Mouse (Mus musculus) embryonic fibroblast, embryonic 13.5 days (primary cell): ENCODE data around the gene Katna1. TPM values are rescaled to one million over a fixed set of nuclear protein-coding genes. Genes with fewer than 3 reads are reported as not detected.

Experiments
- H3K27ac ChIP-seq: 2 replicates; pipeline ENCODE4 v1.5.1; 2012; ENCODE audit warnings: low read length, control low read depth, inconsistent platforms; ENCODE audit not compliant: insufficient read depth
- H3K4me1 ChIP-seq: 2 replicates; pipeline ENCODE4 v1.6.1; 2011; ENCODE audit warnings: low read length; ENCODE audit not compliant: control insufficient read depth, insufficient read depth
- H3K4me3 ChIP-seq: 2 replicates; pipeline ENCODE4 v1.5.1; 2011; ENCODE audit warnings: mild to moderate bottlenecking, control low read depth, low read length; ENCODE audit not compliant: insufficient read depth
- CTCF ChIP-seq: IDR thresholded peaks from 2 replicates; pipeline ENCODE4 v1.5.1; 2011; ENCODE audit warnings: mild to moderate bottlenecking, control low read depth, low read length, moderate library complexity, borderline replicate concordance; ENCODE audit not compliant: insufficient read depth
- POLR2A ChIP-seq: IDR thresholded peaks from 2 replicates; pipeline ENCODE4 v1.6.1; 2011; ENCODE audit warnings: low read depth, mild to moderate bottlenecking, control low read depth, low read length, moderate library complexity
- polyA plus RNA-seq: library from polyadenylated mRNA; stranded (reverse); fragments of >200 nt; gene quantifications from 2 replicates; pipeline ENCODE4 v1.2.4, GENCODE M21; 2011; ENCODE audit warnings: low read depth; ENCODE audit not compliant: missing spikeins, insufficient read length

Katna1 gene
- polyA plus RNA-seq, 1 experiment: 42.3 TPM

DNA sequence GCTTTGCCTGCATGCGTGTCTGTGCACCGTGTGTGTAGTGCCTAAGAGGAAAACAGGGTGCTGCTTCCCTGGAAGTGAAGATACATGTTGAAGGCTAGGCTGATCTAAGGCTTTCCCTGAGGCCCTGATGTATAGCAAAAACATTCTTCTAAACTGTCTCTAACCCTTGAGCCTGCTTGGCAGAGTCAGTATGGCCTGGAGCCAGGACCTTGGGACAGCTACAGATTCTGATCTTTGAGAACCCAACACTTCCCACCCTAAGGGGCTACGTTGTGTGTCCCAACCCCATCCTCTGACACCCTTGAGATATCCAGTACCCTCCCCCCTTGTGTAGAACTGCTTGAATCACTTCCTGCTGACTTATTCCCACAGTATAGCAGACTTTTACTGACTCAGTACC lies 52.6 kb downstream of the Katna1 start:
- Histone ChIP-seq H3K27ac (no peak overlapping the region), H3K4me3 (no peak overlapping the region), H3K4me1 (peaks cover 5% of the 10 kb centered on the region; the same call in 1 of the 2 replicates)
- TF ChIP-seq CTCF (no peak), POLR2A (no peak)

DNA sequence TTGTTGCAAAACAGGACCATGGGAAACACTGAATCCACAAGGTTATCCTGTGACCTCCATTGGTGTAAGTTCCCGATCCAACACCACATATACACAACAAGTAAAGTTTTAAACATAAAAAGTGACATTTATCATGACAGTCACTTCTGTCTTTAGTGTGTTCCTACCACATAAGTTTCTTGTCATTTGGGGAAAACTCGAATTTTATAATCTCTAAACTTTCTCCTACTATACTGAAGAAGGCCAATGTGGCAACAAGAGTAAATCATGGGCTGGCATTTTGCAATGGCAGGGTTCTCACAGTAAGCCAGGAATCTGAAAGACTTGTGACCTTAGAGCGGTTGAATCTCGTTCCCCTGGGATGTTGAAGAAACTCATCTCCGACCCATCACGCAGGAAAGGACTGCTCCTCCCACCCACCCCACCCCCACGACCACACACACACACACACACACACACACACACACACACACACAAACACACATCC lies 54.0 kb downstream of the Katna1 start:
- Histone ChIP-seq H3K4me3 (peak overlapping the region; percentile 87), H3K27ac (no peak overlapping the region), H3K4me1 (peaks cover 5% of the 10 kb centered on the region; the same call in 1 of the 2 replicates)
- no peak for TF ChIP-seq CTCF
- no peak for TF ChIP-seq POLR2A

DNA sequence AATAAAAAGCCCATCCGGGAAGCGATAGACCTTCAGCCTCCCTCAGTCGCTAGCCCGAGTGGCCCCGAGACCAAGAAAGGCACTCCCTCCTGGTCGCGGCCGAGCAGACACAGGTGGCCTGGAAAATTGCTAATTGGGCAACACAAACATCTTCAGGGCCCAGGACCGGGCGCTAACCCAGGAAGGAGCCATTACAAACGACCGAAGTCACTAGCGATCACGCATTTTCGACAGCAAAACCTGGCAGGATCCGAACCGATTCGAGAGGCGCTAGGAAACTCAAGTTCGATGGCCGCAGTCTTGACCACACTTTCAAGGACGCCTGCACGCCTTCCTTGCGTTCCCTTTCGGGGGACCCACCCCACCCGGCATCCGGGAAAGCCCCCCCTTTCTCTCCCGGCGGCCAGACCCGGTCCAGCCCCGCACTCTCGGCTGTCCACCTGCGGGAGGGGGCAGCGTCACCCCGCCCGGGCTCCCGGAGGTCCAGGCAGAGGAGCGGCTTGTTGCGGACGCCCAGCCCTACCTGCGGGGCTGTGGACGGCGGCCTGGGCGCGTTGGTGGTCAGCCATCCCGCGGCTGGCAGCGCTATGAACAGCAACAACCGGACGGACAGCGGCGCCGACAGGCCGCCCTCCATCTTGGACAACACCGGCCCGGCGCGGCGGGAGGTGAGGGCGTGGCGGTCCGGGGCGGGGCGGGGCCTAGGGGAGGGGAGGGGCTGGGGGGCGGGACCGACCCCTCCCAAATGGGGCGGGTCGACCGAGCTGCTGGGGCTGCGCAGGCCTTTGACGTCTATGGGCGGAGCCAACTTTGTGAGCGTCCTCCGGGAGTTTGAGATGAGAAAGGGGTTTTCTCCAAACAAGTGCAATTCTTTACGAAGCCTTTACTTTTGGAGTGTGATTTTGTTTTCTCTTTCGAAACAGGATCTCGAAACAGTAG lies 54.7 kb downstream of the Katna1 start:
- H3K4me3 ChIP-seq: peak overlapping the region; percentile 87
- no peak for TF ChIP-seq CTCF
- TF ChIP-seq POLR2A: peak; percentile 71
- H3K4me1 ChIP-seq: peaks cover 5% of the 10 kb centered on the region; the same call in 1 of the 2 replicates
- peak overlapping the region; percentile 39; the same call in 1 of the 2 replicates for H3K27ac ChIP-seq

DNA sequence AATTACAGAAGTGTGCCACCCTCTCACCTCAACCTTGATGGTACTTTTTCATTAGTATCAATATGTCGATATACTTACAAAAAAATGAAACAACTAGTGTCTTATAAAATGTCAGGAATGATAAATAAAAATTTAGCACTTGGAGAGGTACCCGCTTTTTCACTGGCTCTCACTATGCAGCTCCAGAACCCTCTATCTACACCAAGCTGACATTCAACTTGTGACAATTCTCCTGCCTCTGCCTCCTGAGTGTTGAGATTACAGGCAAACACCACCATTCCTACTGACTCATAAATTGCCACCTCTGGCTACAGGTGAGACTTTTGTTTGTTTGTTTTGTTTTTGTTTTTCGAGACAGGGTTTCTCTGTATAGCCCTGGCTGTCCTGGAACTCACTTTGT lies 55.4 kb downstream of the Katna1 start:
- H3K27ac ChIP-seq: peak overlapping the region; percentile 39; the same call in 1 of the 2 replicates
- no peak for TF ChIP-seq POLR2A
- no peak for TF ChIP-seq CTCF

DNA sequence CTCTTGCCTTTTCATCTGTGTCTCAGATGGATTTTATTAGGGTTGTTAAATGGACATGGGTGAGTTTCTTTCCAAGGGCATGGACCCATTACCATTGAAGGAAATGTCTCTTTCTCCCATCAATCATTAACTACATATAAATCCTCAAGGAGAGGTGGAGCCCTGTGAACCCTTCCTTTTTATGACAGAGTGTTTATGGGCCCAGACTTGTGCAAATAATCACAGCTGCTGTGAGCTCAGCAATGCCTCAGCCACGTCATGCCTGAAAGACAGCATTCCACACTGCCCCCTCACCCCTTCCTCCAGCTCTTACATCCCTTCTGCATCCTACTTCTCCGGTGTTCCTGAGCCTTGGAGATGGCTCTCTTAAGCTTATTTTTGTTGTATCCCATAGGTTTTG lies 61.5 kb downstream of the Katna1 start:
- Histone ChIP-seq H3K4me3 (no peak overlapping the region), H3K4me1 (no peaks in the 10 kb centered on the region), H3K27ac (no peak overlapping the region)
- no peak for TF ChIP-seq CTCF
- no peak for TF ChIP-seq POLR2A

More for the DNA sequence above, 55.4 kb downstream of the Katna1 start:
- H3K4me3 ChIP-seq: peak overlapping the region; percentile 54
- H3K4me1 ChIP-seq: peaks cover 5% of the 10 kb centered on the region; the same call in 1 of the 2 replicates

DNA sequence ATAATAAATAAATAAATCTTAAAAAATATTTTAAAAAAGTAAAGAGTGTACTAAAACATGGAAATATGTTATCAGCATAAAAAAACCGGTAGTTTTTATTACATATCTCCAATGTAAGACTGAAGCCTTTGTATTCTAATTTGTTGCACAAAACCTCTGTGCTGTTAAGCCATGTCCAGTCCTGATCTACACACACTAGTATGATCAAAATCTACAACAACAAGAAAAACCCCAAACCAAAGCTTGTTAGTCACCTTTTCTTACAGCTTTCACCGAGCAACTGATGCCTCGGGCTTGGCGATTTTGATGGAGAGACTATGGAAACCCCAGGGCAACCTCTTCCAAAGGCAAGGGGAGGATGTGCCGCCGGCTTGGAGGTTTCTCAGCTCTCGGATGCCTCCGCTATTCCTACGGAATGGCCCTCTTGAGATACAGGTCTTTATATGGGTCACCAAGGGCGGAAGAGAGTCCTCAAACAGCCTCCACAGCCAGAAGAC lies 66.5 kb downstream of the Katna1 start:
- H3K27ac ChIP-seq: no peak overlapping the region
- peak overlapping the region; percentile 99 for H3K4me3 ChIP-seq
- TF ChIP-seq CTCF (no peak), POLR2A (no peak)
- no peaks in the 10 kb centered on the region; the same call in 1 of the 2 replicates for H3K4me1 ChIP-seq

DNA sequence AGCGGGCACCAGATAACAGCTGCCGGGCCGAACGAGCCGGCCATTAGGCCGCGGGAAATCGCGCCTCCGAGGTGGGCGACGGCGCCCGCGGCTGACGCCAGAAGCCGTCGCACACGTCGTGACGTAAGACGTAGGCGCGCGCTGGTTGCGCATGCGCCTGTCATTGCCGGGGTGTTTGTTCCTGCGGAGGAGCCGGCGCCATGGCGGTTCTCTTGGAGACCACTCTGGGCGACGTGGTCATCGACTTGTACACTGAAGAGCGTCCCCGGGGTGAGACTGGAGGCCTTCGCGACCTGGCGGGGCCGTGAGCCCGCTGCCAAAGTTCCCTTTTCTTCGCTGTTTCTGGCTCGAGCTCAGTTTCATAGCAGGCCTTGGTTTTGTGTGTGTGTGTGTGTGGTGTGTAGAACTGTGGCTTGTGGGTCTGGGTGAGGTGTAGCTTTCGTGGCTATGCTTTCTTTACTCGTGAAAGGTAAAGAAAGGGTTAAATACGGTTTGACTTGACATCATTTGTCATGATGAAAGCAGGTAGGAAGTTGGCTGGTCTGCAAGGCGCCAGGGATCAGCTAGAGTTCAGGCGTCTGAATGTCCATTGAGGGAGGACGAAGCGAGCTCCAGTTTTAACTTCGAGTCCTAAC lies 67.1 kb downstream of the Katna1 start, which contains the start of the genes Ginm1 and Ppil4:
Ginm1 (minus strand) TSS at position 74 of the 635 bp plus-strand sequence.
Ppil4 (plus strand) TSS at position 141 of the 635 bp plus-strand sequence.
- H3K27ac ChIP-seq: no peak within 1 kb of the TSS
- H3K4me1 ChIP-seq: no peaks in the 10 kb centered on the region; the same call in 1 of the 2 replicates
- TF ChIP-seq POLR2A: peak; percentile 84; the same call in 1 of the 2 replicates
- no peak for TF ChIP-seq CTCF

DNA sequence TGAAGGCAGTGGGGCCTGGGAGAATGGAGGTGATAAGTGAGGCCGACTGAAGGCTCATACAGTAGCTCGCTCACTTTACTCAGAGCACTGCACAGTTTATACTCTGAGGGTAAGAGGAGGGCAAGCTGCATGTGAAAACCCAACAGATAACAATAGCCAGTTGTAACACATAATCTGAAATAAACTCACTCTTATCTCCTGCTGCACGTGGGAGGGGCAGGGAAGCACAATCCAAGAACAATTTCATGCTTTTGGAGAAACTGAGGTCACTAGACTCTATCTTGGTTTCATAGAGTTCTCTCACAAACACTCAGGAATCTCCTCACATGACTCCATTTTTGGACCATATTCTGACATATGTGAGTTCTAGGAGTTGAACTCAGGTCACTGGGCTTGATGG lies 75.5 kb downstream of the Katna1 start:
- Histone ChIP-seq H3K27ac (no peak overlapping the region), H3K4me3 (no peak overlapping the region), H3K4me1 (no peaks in the 10 kb centered on the region)
- TF ChIP-seq CTCF (no peak), POLR2A (no peak)

More for the DNA sequence above, 67.1 kb downstream of the Katna1 start, which contains the start of the genes Ginm1 and Ppil4:
- H3K4me3 ChIP-seq: peak within 1 kb of the TSS; percentile 99

DNA sequence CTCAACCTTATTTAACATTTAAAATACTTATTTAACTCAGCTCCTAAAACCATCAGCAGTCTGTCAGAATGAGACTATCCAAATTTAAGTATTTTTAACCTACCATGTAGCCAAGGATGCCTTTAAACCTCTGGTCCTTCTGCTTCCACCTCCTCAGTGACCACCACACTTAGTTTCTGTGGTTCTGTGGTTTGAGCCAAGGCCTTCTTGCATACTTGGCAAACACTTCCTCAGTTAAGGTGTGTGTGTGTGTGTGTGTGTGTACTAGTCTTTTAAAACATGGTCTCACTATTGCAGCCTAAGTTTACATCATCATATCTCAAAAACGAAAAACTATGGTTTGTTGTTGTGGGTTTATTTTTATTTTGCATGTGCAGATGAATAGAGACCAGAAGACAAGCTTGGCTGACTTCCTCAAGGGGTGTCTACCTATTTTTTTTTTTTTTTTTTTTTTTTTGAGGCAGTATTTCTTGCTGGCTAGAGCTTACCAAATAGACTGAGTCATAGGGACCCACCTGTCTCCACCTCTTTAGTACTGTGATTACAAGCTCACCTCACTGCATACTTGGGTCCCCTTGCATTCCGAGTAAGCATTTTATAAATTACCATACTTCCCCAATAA lies 76.8 kb downstream of the Katna1 start:
- Histone ChIP-seq H3K27ac (no peak overlapping the region), H3K4me1 (no peaks in the 10 kb centered on the region), H3K4me3 (no peak overlapping the region)
- TF ChIP-seq CTCF: no peak
- TF ChIP-seq POLR2A: no peak
